Mouse (Mus musculus): ENCODE measurements around the gene Prlhr.

- TF ChIP-seq POLR2A (IDR thresholded peaks at IDR 0.05; ENCODE audit: low read depth, low read length): no peak
- no peak for TF ChIP-seq CTCF (conservative IDR thresholded peaks at IDR 0.05; ENCODE audit: insufficient read depth, insufficient read length, low read depth, low read length)
Measured at GRCm38 (mm10) chr19:60467588-60468007, 506 bp downstream of the Prlhr start.
